Mouse (Mus musculus) neutrophil, adult 5-6 weeks (primary cell): ENCODE measurements around the gene Bckdhb. TPM values are rescaled to one million over a fixed set of nuclear protein-coding genes. Genes with fewer than 3 reads are reported as not detected.
"Not testable (repeated sequence)": the region's sequence is repeated elsewhere in the genome, so short reads cannot be mapped to it uniquely, and the experiment has no call there.

Source experiments
- ATAC-seq: fragments of 151-379, 151-347 bp; 2 replicates; pipeline ENCODE4 v1.8.0; 2017; ENCODE audit warnings: mild to moderate bottlenecking, moderate TSS enrichment; ENCODE audit not compliant: insufficient number of reproducible peaks, poor library complexity, low FRiP score, severe bottlenecking; ENCODE audit errors: extremely low read depth
- total RNA-seq: library from RNA; stranded (forward); fragments of 200-1000 nt; gene quantifications from 2 replicates; pipeline ENCODE4 v1.2.3, GENCODE M21; 2017

Gene Bckdhb
- 5.9 and 7.1 TPM in 2 replicates for total RNA-seq

DNA sequence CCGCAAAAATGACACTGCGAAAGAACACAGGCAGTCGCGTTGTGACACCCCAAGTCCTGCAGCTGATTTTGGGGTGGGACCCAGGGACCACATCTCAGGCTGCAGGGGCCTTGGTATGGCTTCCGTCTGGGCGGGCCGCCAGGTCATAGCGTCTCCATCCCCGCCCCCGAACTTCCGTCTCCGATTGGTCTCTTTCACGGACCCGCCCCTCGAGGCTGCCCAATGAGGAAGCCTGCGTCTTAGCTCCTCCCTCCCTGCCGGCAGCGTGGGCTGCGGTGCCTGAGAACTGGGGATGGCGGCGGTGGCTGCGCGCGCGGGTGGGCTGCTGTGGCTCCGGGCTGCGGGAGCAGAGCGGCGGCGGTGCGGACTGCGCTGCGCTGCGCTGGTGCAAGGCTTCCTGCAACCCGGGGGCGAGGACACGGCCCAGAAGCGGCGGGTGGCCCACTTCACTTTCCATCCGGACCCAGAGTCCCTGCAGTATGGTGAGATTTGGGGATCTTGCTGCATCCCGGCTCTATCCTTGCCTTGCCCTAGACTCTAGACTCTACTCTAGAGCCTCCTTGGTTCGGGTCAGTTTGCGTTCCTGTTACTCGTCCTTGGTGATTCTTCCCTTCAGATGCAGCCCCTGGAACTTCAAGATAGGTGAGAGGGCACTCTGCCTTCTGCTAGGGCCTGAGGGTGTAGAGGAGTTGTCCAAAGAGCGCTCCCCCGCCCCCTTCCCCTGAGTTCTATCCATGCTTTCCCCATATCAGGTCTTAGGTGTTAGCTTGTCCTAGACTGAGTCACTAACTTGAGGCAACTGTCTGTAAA lies at the start of gene Bckdhb:
Gene Bckdhb (plus strand): TSS at position 268 of the 810 bp plus-strand sequence.
- ATAC-seq = peak; percentile 100

DNA sequence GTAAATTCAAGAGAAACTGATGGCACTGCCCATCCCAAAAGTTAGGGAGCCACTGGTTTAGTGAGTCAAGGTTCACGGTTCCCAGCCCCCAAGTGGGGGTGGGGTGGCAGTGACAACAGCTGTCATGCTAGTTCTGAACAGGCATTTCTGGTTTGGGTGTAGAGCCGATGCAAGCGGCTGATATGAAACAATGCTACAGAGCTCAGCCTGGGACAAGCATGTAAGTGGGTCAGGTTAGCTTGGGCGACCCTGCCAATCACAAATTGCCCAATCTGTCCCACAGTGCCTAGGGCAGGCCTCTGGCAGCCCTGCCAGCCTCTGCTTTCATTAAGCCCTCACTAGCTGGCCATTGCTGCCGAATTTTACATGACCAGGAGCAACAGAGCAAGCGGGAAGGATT lies 42.8 kb upstream of the Bckdhb start:
- no peak for ATAC-seq

GRCm38 (mm10) chr9:83886149-83886548 lies 38.8 kb upstream of the Bckdhb start:
- no peak for ATAC-seq

DNA sequence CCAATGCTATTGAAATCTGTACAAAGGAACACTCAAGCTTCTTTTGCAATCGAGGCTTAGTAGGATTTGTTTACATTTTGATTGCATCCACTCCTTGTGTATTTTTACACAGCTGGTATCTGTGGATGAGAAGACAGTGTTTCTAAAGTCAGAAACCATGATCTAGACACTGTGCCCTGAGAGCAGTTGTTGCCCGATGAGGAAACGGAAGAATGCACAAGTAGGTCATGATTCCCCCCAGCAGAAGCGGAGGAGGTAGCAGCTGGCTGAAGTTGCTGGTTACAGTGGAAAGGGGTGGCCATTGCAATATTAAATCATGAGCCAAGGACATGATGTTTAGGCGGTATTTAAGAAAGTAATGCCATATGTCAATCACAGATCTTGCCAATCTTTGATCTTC lies 36.7 kb upstream of the Bckdhb start:
- ATAC-seq = no peak

GRCm38 (mm10) chr9:83893073-83893472 lies 31.9 kb upstream of the Bckdhb start:
- no peak for ATAC-seq

GRCm38 (mm10) chr9:83893767-83894330 lies 31.1 kb upstream of the Bckdhb start:
- ATAC-seq = no peak

- ATAC-seq = no peak
These were observed 22.9 kb upstream of the Bckdhb start for GRCm38 (mm10) chr9:83902086-83902485.

DNA sequence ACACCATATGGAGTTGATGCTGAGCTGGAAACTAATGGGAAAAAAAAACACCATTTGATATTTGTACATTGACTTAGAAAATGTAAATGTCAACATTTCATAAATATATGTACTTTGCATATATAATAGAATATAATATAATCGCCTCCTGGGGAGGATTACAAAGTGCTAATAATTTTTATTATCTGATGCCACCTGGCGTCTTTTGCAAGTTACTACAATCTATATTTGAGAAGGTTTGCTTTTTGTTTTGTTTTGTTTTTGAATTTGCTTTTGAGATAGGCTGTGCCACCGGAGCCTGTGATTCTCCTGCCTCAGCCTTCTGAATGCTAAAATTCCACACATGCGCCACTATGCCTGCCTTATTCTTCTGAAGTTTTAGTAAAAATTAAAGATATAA lies 19.1 kb upstream of the Bckdhb start:
- no peak for ATAC-seq

DNA sequence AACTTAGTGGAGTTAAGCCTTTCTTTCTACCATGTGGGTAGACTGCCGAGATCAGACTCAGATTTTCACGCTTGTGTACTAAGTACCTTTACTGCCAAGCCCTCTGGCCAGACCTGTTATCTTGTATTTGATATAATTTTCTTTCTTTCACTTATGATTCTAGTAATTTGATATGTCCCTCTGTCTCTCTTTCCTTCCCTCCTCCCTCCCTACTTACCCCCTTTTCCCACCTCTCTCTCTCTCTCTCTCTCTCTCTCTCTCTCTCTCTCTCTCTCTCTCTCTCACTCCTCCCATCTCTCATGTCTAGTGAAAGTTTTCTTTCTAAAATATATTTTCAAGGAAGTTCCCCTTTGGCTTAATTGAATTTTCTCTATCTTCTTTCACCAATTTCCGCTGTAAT lies 17.9 kb upstream of the Bckdhb start:
- ATAC-seq = no peak

DNA sequence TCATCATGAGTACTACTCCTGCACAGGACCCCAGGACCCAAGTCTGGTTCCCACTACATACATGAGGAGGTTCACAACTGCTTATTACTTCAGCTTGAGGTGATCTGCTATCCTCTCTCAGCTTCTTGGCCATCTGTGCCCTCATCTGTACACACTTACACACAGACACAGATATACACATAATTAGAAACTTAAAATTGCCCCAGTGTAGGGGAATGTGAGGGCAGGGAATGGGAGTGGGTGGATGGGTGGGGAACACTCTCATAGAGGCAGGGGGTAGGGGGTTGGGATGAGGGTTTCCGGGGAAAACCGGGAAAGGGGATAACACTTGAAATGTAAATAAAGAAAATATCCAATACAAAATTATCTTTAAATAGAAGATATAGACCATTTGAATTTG lies 15.1 kb upstream of the Bckdhb start:
- no peak for ATAC-seq

DNA sequence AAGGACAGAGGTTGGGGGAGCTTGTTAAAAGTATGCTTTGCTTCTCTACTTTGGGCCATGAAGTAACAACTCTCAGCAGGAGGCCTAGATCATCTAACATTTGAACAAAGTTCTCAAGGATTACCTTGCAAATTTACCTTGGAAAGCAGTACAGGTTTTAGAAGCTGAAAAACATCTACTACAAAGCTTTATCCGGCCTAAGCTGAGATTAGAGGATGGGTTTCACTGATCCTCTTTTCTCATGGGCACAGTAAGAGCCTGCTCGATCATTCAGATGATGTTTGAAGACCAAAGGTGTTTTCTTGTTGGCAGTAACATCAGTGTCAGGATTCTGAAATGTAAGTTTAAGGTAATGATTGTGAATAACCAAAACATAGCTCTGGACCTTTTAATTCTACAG lies 14.0 kb upstream of the Bckdhb start:
- no peak for ATAC-seq

GRCm38 (mm10) chr9:83922076-83922475 lies 2.9 kb upstream of the Bckdhb start:
- no peak for ATAC-seq

GRCm38 (mm10) chr9:83924356-83924755 lies 589 bp upstream of the Bckdhb start:
- no peak for ATAC-seq

DNA sequence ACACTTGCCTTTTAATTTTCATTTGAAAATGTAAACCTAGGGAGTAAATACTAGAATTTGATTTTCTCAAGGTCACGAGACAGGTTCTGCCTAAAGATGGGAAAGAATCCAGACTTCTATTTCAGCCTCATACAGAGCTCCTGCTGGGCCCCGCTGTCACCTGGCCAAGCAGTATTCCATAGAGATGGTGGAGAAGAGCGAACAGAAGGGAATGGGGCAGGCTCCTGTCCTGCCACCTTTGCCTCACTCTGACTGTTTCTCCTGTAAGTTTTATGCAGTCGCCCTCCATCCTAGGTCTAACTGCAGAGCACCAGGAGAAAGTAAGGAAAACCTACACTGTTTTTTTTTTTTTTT lies 720 bp downstream of the Bckdhb start:
- no peak for ATAC-seq

GRCm38 (mm10) chr9:83926302-83926701 lies 1.4 kb downstream of the Bckdhb start:
- ATAC-seq = no peak

DNA sequence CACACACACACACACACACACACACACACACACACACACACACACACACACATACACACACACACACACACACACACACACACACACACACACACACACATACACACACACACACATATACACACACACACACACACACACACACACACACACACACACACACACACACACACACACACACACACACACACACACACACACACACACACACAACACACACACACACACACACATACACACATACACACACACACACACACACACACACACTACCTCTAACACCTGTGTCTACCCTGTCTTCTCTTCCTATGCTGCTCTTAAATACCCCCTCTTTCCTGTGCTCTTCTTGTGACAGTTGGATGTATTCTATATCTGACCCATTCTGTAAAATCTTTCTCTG lies 14.6 kb downstream of the Bckdhb start:
- not testable (repeated sequence) for ATAC-seq

- ATAC-seq = no peak
These were observed 15.1 kb downstream of the Bckdhb start for GRCm38 (mm10) chr9:83940016-83940415.

- ATAC-seq = no peak
These were observed 15.8 kb downstream of the Bckdhb start for GRCm38 (mm10) chr9:83940537-83941363.

DNA sequence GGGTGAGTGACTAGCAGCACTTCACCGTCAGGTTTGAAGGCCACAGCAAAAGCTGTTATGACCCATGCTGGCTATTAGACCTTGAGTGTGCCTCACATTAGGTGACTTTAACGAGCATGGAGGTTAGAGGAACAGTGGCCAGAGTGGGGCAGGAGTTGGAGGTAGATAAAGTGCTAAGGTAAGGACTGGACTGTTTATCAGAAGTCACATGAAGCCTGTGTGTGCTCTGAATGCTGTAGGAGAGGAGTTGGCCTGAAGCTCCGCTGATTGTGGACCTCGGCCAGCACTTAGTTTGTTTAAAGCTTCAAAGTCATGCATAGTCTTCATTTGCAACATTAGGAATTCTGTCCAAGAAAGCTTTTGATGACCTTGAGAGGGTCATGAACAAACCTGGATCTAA lies 26.4 kb downstream of the Bckdhb start:
- ATAC-seq = no peak
